Mouse (Mus musculus): ENCODE measurements around the gene A4galt. TPM values are rescaled to one million over a fixed set of nuclear protein-coding genes. Genes with fewer than 3 reads are reported as not detected.
"Not testable (repeated sequence)": the region's sequence is repeated elsewhere in the genome, so short reads cannot be mapped to it uniquely, and the experiment has no call there.

Gene A4galt
- polyA plus RNA-seq, 1 experiment from 2014 or later, result 0.17 TPM

- 0 out of 2 replicates have a peak, but pooled peaks cover 3% of the 10 kb centered on the region for H3K9me3 ChIP-seq (replicated peaks; ENCODE audit: control insufficient read depth, low read length)
- H3K36me3 ChIP-seq (ENCODE audit: control insufficient read depth, insufficient read depth, low read length), result no peaks in the 10 kb centered on the region
- ATAC-seq (replicated peaks; ENCODE audit: insufficient number of reproducible peaks, low FRiP score, low TSS enrichment), result no peak
- no peak overlapping the region for H3K9ac ChIP-seq (ENCODE audit: low read depth, low read length)
- H3K4me1 ChIP-seq (ENCODE audit: control insufficient read depth, insufficient read depth, low read length), result no peaks in the 10 kb centered on the region
- H3K4me2 ChIP-seq, result no peak overlapping the region
- WGBS (ENCODE audit: insufficient replicate concordance), result 66% methylated on average over 4 of the region's 4 CpGs
- H3K27ac ChIP-seq (ENCODE audit: low read depth, low read length), result no peak overlapping the region
- no peak overlapping the region for H3K4me3 ChIP-seq (ENCODE audit: low read depth, low read length)
- no peaks in the 10 kb centered on the region for H3K27me3 ChIP-seq (ENCODE audit: control insufficient read depth, insufficient read depth, low read length)
These were observed 25.9 kb upstream of the A4galt start for GRCm38 (mm10) chr15:83277451-83277850.

- H3K4me1 ChIP-seq (ENCODE audit: control insufficient read depth, insufficient read depth, low read length); H3K4me3 ChIP-seq (ENCODE audit: low read depth, low read length); H3K9ac ChIP-seq (ENCODE audit: low read depth, low read length): not testable (repeated sequence)
These were observed 22.7 kb upstream of the A4galt start for GRCm38 (mm10) chr15:83274237-83274636.

GRCm38 (mm10) chr15:83273017-83273416 is 21.4 kb upstream of the A4galt start:
- H3K36me3 ChIP-seq (ENCODE audit: control insufficient read depth, insufficient read depth, low read length), result no peaks in the 10 kb centered on the region
- WGBS (ENCODE audit: insufficient replicate concordance), result 74% methylated on average over 2 of the region's 2 CpGs
- H3K9me3 ChIP-seq (replicated peaks; ENCODE audit: control insufficient read depth, low read length), result 0 out of 2 replicates have a peak, but pooled peaks cover 3% of the 10 kb centered on the region
- no peak for ATAC-seq (replicated peaks; ENCODE audit: insufficient number of reproducible peaks, low FRiP score, low TSS enrichment)
- H3K4me3 ChIP-seq (ENCODE audit: low read depth, low read length), result no peak overlapping the region
- H3K27me3 ChIP-seq (ENCODE audit: control insufficient read depth, insufficient read depth, low read length), result no peaks in the 10 kb centered on the region
- H3K4me1 ChIP-seq (ENCODE audit: control insufficient read depth, insufficient read depth, low read length), result no peaks in the 10 kb centered on the region
- H3K27ac ChIP-seq (ENCODE audit: low read depth, low read length), result no peak overlapping the region
- H3K9ac ChIP-seq (ENCODE audit: low read depth, low read length), result no peak overlapping the region
- H3K4me2 ChIP-seq, result no peak overlapping the region

More at GRCm38 (mm10) chr15:83274237-83274636, 22.7 kb upstream of the A4galt start:
- not testable (repeated sequence) for H3K27me3 ChIP-seq (ENCODE audit: control insufficient read depth, insufficient read depth, low read length); ATAC-seq (replicated peaks; ENCODE audit: insufficient number of reproducible peaks, low FRiP score, low TSS enrichment); H3K4me2 ChIP-seq; H3K9me3 ChIP-seq (replicated peaks; ENCODE audit: control insufficient read depth, low read length); H3K27ac ChIP-seq (ENCODE audit: low read depth, low read length); H3K36me3 ChIP-seq (ENCODE audit: control insufficient read depth, insufficient read depth, low read length)

DNA sequence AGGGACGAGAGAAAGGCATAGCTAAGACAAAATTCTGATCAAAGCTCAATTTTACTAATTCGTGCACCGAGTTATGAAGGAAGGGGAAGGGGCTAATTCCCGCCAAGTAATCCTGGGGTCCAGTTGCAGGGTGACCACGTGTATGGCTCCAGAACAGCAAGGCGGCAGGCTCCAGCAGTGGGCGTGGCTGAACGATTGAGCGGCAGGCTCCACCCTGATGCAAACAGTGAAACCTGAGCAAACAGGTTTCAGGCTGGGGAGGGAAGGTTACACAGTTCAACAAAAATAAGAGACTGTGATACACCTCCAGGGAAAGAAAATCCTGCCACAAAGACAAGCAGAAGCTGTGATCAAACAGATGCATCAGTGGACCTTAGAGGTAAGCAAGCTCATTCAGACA is 19.6 kb upstream of the A4galt start:
- not testable (repeated sequence) for H3K4me3 ChIP-seq (ENCODE audit: low read depth, low read length); ATAC-seq (replicated peaks; ENCODE audit: insufficient number of reproducible peaks, low FRiP score, low TSS enrichment); H3K27me3 ChIP-seq (ENCODE audit: control insufficient read depth, insufficient read depth, low read length); H3K4me1 ChIP-seq (ENCODE audit: control insufficient read depth, insufficient read depth, low read length); H3K9me3 ChIP-seq (replicated peaks; ENCODE audit: control insufficient read depth, low read length); H3K9ac ChIP-seq (ENCODE audit: low read depth, low read length); H3K27ac ChIP-seq (ENCODE audit: low read depth, low read length); H3K4me2 ChIP-seq; H3K36me3 ChIP-seq (ENCODE audit: control insufficient read depth, insufficient read depth, low read length)
- 26% methylated on average over 9 of the region's 9 CpGs for WGBS (ENCODE audit: insufficient replicate concordance)

- H3K4me1 ChIP-seq (ENCODE audit: control insufficient read depth, insufficient read depth, low read length); H3K27me3 ChIP-seq (ENCODE audit: control insufficient read depth, insufficient read depth, low read length); ATAC-seq (replicated peaks; ENCODE audit: insufficient number of reproducible peaks, low FRiP score, low TSS enrichment); H3K4me2 ChIP-seq; H3K9ac ChIP-seq (ENCODE audit: low read depth, low read length); H3K36me3 ChIP-seq (ENCODE audit: control insufficient read depth, insufficient read depth, low read length); H3K27ac ChIP-seq (ENCODE audit: low read depth, low read length); H3K9me3 ChIP-seq (replicated peaks; ENCODE audit: control insufficient read depth, low read length); H3K4me3 ChIP-seq (ENCODE audit: low read depth, low read length): not testable (repeated sequence)
- WGBS (ENCODE audit: insufficient replicate concordance), result 70% methylated on average over 6 of the region's 6 CpGs
These were observed 18.4 kb upstream of the A4galt start for GRCm38 (mm10) chr15:83269985-83270384.

DNA sequence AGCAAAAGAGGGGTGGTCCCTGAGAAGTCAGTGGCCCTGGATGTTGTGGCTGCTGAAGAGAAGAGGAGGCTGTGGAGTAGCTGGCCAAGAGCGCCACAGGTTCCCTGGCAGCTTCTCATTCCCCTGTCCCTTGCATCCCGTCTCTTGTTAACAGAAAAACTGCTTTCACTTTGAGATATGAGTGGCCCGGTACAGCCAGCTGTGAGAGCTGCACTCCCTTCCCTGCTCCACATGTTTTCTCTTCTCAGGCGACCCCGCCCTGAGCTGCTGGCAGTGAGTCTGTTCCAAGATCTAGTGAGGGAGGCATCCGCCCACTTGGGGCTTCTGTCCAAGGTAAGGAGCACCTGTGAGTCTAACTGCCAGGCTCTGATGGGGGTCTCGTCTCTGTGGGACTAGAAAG is 16.9 kb upstream of the A4galt start:
- 38% methylated on average over 6 of the region's 7 CpGs for whole genome bisulfite sequencing (ENCODE audit: insufficient replicate concordance)
- not testable (repeated sequence) for ATAC-seq (replicated peaks; ENCODE audit: insufficient number of reproducible peaks, low FRiP score, low TSS enrichment); H3K4me1 ChIP-seq (ENCODE audit: control insufficient read depth, insufficient read depth, low read length); H3K36me3 ChIP-seq (ENCODE audit: control insufficient read depth, insufficient read depth, low read length); H3K4me2 ChIP-seq; H3K4me3 ChIP-seq (ENCODE audit: low read depth, low read length); H3K27ac ChIP-seq (ENCODE audit: low read depth, low read length); H3K9me3 ChIP-seq (replicated peaks; ENCODE audit: control insufficient read depth, low read length); H3K27me3 ChIP-seq (ENCODE audit: control insufficient read depth, insufficient read depth, low read length); H3K9ac ChIP-seq (ENCODE audit: low read depth, low read length)

DNA sequence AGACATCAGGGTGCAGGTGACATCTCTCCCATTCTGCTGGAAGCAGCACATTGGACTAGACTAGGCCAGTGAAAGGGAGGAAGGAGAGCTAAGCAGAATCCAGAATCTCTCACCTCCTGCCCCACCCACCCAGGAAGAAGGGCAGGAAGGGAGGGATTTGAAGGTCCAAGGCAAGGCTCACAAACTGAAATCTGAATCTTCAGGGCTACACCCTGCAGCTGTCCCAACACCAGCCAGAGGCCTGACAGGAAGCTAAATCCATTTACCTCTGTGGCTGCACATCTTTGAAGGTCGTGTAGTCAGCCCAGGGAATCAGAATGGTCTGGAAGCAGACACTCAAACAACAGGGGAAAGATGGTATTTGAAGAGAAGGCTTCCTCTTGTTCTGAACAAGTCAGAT is 13.7 kb upstream of the A4galt start:
- 20% methylated on average over 1 of the region's 1 CpGs for WGBS (ENCODE audit: insufficient replicate concordance)
- Histone ChIP-seq H3K9ac (ENCODE audit: low read depth, low read length) (no peak overlapping the region), H3K4me2 (no peak overlapping the region), H3K9me3 (replicated peaks; ENCODE audit: control insufficient read depth, low read length) (no peaks in the 10 kb centered on the region), H3K27ac (ENCODE audit: low read depth, low read length) (no peak overlapping the region), H3K36me3 (ENCODE audit: control insufficient read depth, insufficient read depth, low read length) (no peaks in the 10 kb centered on the region), H3K4me3 (ENCODE audit: low read depth, low read length) (no peak overlapping the region), H3K4me1 (ENCODE audit: control insufficient read depth, insufficient read depth, low read length) (no peaks in the 10 kb centered on the region), H3K27me3 (ENCODE audit: control insufficient read depth, insufficient read depth, low read length) (no peaks in the 10 kb centered on the region)
- ATAC-seq (replicated peaks; ENCODE audit: insufficient number of reproducible peaks, low FRiP score, low TSS enrichment), result no peak

GRCm38 (mm10) chr15:83263405-83263804 is 11.8 kb upstream of the A4galt start:
- H3K4me1 ChIP-seq (ENCODE audit: control insufficient read depth, insufficient read depth, low read length), result no peaks in the 10 kb centered on the region
- H3K9ac ChIP-seq (ENCODE audit: low read depth, low read length), result no peak overlapping the region
- ATAC-seq (replicated peaks; ENCODE audit: insufficient number of reproducible peaks, low FRiP score, low TSS enrichment), result no peak
- 74% methylated on average over 5 of the region's 5 CpGs for WGBS (ENCODE audit: insufficient replicate concordance)
- H3K27ac ChIP-seq (ENCODE audit: low read depth, low read length), result no peak overlapping the region
- H3K9me3 ChIP-seq (replicated peaks; ENCODE audit: control insufficient read depth, low read length), result no peaks in the 10 kb centered on the region
- H3K27me3 ChIP-seq (ENCODE audit: control insufficient read depth, insufficient read depth, low read length), result no peaks in the 10 kb centered on the region
- no peaks in the 10 kb centered on the region for H3K36me3 ChIP-seq (ENCODE audit: control insufficient read depth, insufficient read depth, low read length)
- H3K4me2 ChIP-seq, result no peak overlapping the region
- H3K4me3 ChIP-seq (ENCODE audit: low read depth, low read length), result no peak overlapping the region

- Histone ChIP-seq H3K4me1 (ENCODE audit: control insufficient read depth, insufficient read depth, low read length) (no peaks in the 10 kb centered on the region), H3K9me3 (replicated peaks; ENCODE audit: control insufficient read depth, low read length) (no peaks in the 10 kb centered on the region), H3K4me2 (no peak overlapping the region), H3K27me3 (ENCODE audit: control insufficient read depth, insufficient read depth, low read length) (0 out of 2 replicates have a peak, but pooled peaks cover under 1% of the 10 kb centered on the region), H3K4me3 (ENCODE audit: low read depth, low read length) (no peak overlapping the region), H3K9ac (ENCODE audit: low read depth, low read length) (no peak overlapping the region), H3K36me3 (ENCODE audit: control insufficient read depth, insufficient read depth, low read length) (no peaks in the 10 kb centered on the region), H3K27ac (ENCODE audit: low read depth, low read length) (no peak overlapping the region)
- 79% methylated on average over 13 of the region's 13 CpGs for WGBS (ENCODE audit: insufficient replicate concordance)
- no peak for ATAC-seq (replicated peaks; ENCODE audit: insufficient number of reproducible peaks, low FRiP score, low TSS enrichment)
These were observed 6.3 kb upstream of the A4galt start for GRCm38 (mm10) chr15:83257906-83258305.
